Mouse (Mus musculus) liver, adult 2 months (tissue): ENCODE results near the gene Gucy2d. TPM values are rescaled to one million over a fixed set of nuclear protein-coding genes. Genes with fewer than 3 reads are reported as not detected.

Experiments used
- DNase-seq: peaks from one replicate; pipeline ENCODE4 v3.0.0-alpha.2; 2011; ENCODE audit warnings: low read depth, low spot score; ENCODE audit errors: extremely low read depth
- H3K27ac ChIP-seq: fragments of 200-500 bp; replicated peaks from 2 replicates; pipeline ENCODE4 v1.5.1; 2012; ENCODE audit warnings: low read depth, mild to moderate bottlenecking, control low read depth, inconsistent platforms, low read length; ENCODE audit not compliant: insufficient read depth
- H3K27me3 ChIP-seq: fragments of 200-500 bp; 2 replicates; pipeline ENCODE4 v1.6.1; 2012; ENCODE audit warnings: mild to moderate bottlenecking, moderate library complexity, low read length, inconsistent platforms; ENCODE audit not compliant: control insufficient read depth, insufficient read depth
- H3K36me3 ChIP-seq: fragments of 200-500 bp; 2 replicates; pipeline ENCODE4 v1.6.1; 2012; ENCODE audit warnings: low read length, inconsistent platforms; ENCODE audit not compliant: control insufficient read depth, insufficient read depth
- H3K4me1 ChIP-seq: fragments of 200-500 bp; 2 replicates; pipeline ENCODE4 v1.6.1; 2011; ENCODE audit warnings: low read length; ENCODE audit not compliant: control insufficient read depth, insufficient read depth
- H3K4me3 ChIP-seq: fragments of 200-500 bp; 2 replicates; pipeline ENCODE4 v1.5.1; 2011; ENCODE audit warnings: low read depth, mild to moderate bottlenecking, control low read depth, low read length, moderate library complexity; ENCODE audit not compliant: insufficient read depth
- H3K79me2 ChIP-seq: fragments of 200-500 bp; 2 replicates; pipeline ENCODE4 v1.6.1; 2012; ENCODE audit warnings: inconsistent platforms, mild to moderate bottlenecking, low read length, moderate library complexity; ENCODE audit not compliant: control insufficient read depth, insufficient read depth
- H3K9ac ChIP-seq: fragments of 200-500 bp; 2 replicates; pipeline ENCODE4 v1.6.1; 2012; ENCODE audit warnings: low read depth, mild to moderate bottlenecking, control low read depth, inconsistent platforms, low read length
- CTCF ChIP-seq: fragments of 200-500 bp; IDR thresholded peaks from 2 replicates; pipeline ENCODE4 v1.5.1; 2011; ENCODE audit warnings: low read depth, low read length, control low read depth
- POLR2A ChIP-seq: fragments of 200-500 bp; IDR thresholded peaks from 2 replicates; pipeline ENCODE4 v1.6.1; 2011; ENCODE audit warnings: low read length, control low read depth; ENCODE audit not compliant: insufficient read depth; ENCODE audit errors: extremely low read depth
- WGBS: fragments of 180-500 bp; shearing (Covaris S2); methylation state at CpG from one replicate; pipeline ENCODE4 v1.1.7; 2018; 5-methylcytosine and 5-hydroxymethylcytosine counted together
- polyA plus RNA-seq: library from polyadenylated mRNA; depleted of rRNA; stranded (reverse); fragments of >200 nt; gene quantifications from 2 replicates; pipeline ENCODE4 v1.2.3, GENCODE M21; 2012; rRNA removed
- total RNA-seq: library from RNA; depleted of rRNA; stranded (reverse); fragments of >200 nt; gene quantifications from 2 replicates; pipeline ENCODE4 v1.2.3, GENCODE M21; 2014; rRNA removed

Gucy2d gene
- total and polyA plus RNA-seq, 2 experiments, result not detected

DNA sequence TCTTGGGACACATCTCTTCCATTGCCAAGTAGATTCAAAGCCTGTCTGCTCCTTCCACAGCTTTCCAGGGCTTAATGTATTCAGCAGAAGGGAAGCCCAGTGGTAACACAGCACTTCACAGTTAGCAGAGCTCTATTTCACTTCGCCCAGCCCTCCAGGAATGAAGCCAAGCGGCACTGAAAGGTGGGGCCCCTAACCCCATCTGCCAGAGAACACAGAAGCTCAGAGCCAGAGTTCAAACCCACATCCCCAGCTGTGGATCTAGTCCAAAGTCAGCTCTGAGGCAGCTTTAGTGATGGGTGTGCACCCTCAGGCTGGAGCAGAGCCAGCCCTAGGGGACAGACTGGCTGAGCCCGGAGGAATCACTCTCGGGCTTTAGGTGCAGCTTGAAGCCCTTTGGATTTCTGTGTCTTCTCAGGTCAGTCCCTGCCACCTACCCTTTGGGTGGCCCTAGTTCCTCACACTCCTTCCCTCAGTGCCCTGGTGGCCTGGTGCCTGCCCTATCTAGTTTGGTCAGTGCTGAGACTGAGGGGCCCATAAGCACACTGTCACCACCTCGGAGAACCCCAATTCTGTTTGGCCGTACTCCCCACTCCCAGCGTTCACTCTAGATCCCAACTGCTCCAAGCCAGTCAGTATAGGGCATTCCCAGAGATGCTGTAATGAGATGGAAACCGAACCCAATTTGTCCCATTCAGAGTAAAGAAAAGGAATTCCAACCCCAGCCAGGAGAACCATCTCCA, 83.0 kb downstream of the Gucy2d start:
- H3K79me2 ChIP-seq, result no peaks in the 10 kb centered on the region
- H3K9ac ChIP-seq, result no peak overlapping the region
- no peak for TF ChIP-seq CTCF
- TF ChIP-seq POLR2A, result no peak
- H3K27ac ChIP-seq, result peak overlapping the region; percentile 72
- no peak overlapping the region for H3K4me3 ChIP-seq
- H3K4me1 ChIP-seq, result peaks cover 27% of the 10 kb centered on the region
- H3K27me3 ChIP-seq, result no peaks in the 10 kb centered on the region
- peak; percentile 58 for DNase-seq
- H3K36me3 ChIP-seq, result no peaks in the 10 kb centered on the region
- WGBS, result 50% methylated on average over 8 of the region's 8 CpGs

DNA sequence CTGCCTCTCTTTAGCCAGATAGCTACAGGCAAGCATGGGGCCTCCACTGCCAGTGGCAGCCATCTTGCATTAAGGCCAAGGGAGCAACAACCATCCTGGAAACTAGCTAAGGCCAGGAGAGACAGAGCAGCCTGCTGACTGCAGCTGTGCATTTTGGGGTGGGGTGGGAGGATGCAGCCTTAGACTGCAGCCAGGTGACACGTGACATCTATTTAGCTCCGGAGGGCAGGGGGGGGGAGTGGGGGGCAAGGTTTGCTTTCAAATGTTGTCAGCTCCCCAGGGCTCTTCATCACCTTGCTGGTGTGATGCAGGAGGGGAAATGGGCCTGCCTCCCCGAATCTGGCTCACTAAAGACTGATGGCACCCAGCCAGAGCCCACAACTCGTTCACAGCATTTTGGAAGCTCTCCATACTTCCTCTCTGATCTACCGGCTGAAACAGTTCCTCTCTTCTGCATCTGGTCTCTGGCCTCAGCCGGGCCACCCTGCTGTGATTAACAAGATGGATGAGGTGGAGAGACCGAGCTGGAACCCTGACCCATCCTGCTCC, 83.7 kb downstream of the Gucy2d start:
- H3K4me1 ChIP-seq, result peaks cover 27% of the 10 kb centered on the region
- TF ChIP-seq POLR2A (no peak), CTCF (no peak)
- H3K36me3 ChIP-seq, result no peaks in the 10 kb centered on the region
- peak overlapping the region; percentile 72 for H3K27ac ChIP-seq
- DNase-seq, result no peak
- 5% methylated on average over 7 of the region's 7 CpGs for WGBS
- H3K4me3 ChIP-seq, result no peak overlapping the region
- H3K79me2 ChIP-seq, result no peaks in the 10 kb centered on the region
- no peak overlapping the region for H3K9ac ChIP-seq
- no peaks in the 10 kb centered on the region for H3K27me3 ChIP-seq

GRCm38 (mm10) chr7:98524401-98524800, 84.2 kb downstream of the Gucy2d start:
- no peaks in the 10 kb centered on the region for H3K36me3 ChIP-seq
- H3K4me1 ChIP-seq, result peaks cover 27% of the 10 kb centered on the region
- 7% methylated on average over 6 of the region's 6 CpGs for WGBS
- no peaks in the 10 kb centered on the region for H3K79me2 ChIP-seq
- no peak for TF ChIP-seq CTCF
- peak overlapping the region; percentile 72 for H3K27ac ChIP-seq
- peak; percentile 81 for DNase-seq
- no peak overlapping the region for H3K4me3 ChIP-seq
- H3K27me3 ChIP-seq, result no peaks in the 10 kb centered on the region
- H3K9ac ChIP-seq, result peak overlapping the region; percentile 6; the same call in 1 of the 2 replicates

DNA sequence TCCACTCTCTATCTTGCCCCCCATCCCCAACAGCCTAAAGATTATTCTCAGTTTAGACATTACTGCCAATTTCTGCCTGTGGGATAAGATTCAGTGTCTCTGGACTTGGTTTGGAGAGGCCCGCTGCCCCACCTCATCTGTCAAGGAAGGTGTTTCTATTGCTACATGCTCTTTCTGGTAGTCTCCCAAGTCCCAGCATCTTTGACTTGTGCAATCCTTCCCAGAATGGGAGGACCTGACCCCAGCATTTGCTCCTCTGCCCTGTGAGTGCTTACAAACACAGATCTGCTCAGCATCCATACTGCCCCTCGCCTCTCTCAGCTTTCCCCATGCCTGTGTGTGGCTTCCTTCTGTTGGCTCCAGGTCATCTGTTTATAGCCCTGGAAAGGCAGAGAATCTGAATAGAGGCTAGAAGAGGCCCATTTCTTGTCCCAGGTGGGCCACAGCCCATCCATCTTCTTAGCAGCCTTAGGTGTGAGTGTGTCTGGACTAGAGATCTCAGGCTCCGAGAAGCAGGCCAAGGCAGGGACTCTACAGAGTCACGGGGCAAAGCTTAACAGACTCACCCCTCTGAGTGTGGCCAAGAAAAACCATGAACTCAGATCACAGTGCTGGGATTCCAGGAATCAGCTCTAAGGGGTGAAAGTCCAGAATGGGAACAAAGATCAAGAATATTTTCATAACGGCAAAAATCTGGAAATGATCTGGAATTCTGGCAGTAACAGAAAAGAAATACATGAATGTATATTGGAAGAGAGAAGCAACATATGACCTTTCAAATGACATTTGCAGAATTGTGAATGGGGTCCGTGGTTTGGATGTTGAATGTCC, 84.9 kb downstream of the Gucy2d start:
- Histone ChIP-seq H3K36me3 (no peaks in the 10 kb centered on the region), H3K9ac (no peak overlapping the region), H3K27ac (peak overlapping the region; percentile 72), H3K4me1 (peaks cover 27% of the 10 kb centered on the region), H3K4me3 (no peak overlapping the region), H3K27me3 (no peaks in the 10 kb centered on the region), H3K79me2 (no peaks in the 10 kb centered on the region)
- no peak for TF ChIP-seq POLR2A
- no peak for TF ChIP-seq CTCF
- peak; percentile 69 for DNase-seq
- 28% methylated on average over 6 of the region's 6 CpGs for WGBS

Other genes with a start within 250 kb of the Gucy2d start
- not detected in 2 replicates for gene B3gnt6, start 240.9 kb upstream of the Gucy2d start, total RNA-seq
- 0.04 and 0.12 TPM in 2 replicates for gene B3gnt6, start 240.9 kb upstream of the Gucy2d start, polyA plus RNA-seq
- gene Acer3, start 119.2 kb upstream of the Gucy2d start, total RNA-seq, result 16.8 and 19.7 TPM in 2 replicates
- 7.4 and 12.2 TPM in 2 replicates for gene Acer3, start 119.2 kb upstream of the Gucy2d start, polyA plus RNA-seq
- gene Tsku, start 79.1 kb upstream of the Gucy2d start, total RNA-seq, result 10.1 and 15.4 TPM in 2 replicates
- gene Tsku, start 79.1 kb upstream of the Gucy2d start, polyA plus RNA-seq, result 57.1 and 103 TPM in 2 replicates
- gene Lrrc32, start 48.9 kb downstream of the Gucy2d start, total RNA-seq, result 1.5 and 4.9 TPM in 2 replicates
- 5.2 and 7.5 TPM in 2 replicates for gene Lrrc32, start 48.9 kb downstream of the Gucy2d start, polyA plus RNA-seq
- gene Emsy, start 216.4 kb downstream of the Gucy2d start, total RNA-seq, result 9.1 and 10.9 TPM in 2 replicates
- gene Emsy, start 216.4 kb downstream of the Gucy2d start, polyA plus RNA-seq, result 4.2 and 7.9 TPM in 2 replicates